Mouse (Mus musculus) C2C12 (cell line): ENCODE results near the gene Samd4b. TPM values are rescaled to one million over a fixed set of nuclear protein-coding genes. Genes with fewer than 3 reads are reported as not detected.
A peak's percentile ranks its signal among the peaks of the same experiment; 100 is the strongest.

Experiments
- H3K27me3 ChIP-seq: one replicate; pipeline ENCODE4 v1.6.1; 2011; ENCODE audit not compliant: control insufficient read depth, insufficient read depth, insufficient read length
- H3K36me3 ChIP-seq: one replicate; pipeline ENCODE4 v1.6.1; 2011; ENCODE audit not compliant: control insufficient read depth, insufficient read depth
- H3K4me3 ChIP-seq: one replicate; pipeline ENCODE4 v1.5.1; 2011; ENCODE audit warnings: mild to moderate bottlenecking, control low read depth; ENCODE audit not compliant: poor library complexity, insufficient read depth, severe bottlenecking
- H3K79me2 ChIP-seq: one replicate; pipeline ENCODE4 v1.6.1; 2011; ENCODE audit not compliant: control insufficient read depth, insufficient read depth
- H3K79me3 ChIP-seq: one replicate; pipeline ENCODE4 v1.6.1; 2011; ENCODE audit warnings: low read depth, control low read depth
- H3ac ChIP-seq: one replicate; pipeline ENCODE3; 2011; ENCODE audit warnings: low read depth; ENCODE audit not compliant: control insufficient read depth, insufficient read length
- CEBPB ChIP-seq: IDR thresholded peaks from one replicate; pipeline ENCODE4 v1.6.1; 2011; ENCODE audit warnings: low read depth, mild to moderate bottlenecking, control low read depth, moderate library complexity
- CTCF ChIP-seq: IDR thresholded peaks from one replicate; pipeline ENCODE4 v1.5.1; 2011; ENCODE audit not compliant: control insufficient read depth, insufficient read depth, insufficient read length
- FOSL1 ChIP-seq: IDR thresholded peaks from one replicate; pipeline ENCODE4 v1.8.0; 2011; ENCODE audit warnings: mild to moderate bottlenecking, low read length; ENCODE audit not compliant: poor library complexity, insufficient read depth, severe bottlenecking
- MAX ChIP-seq: IDR thresholded peaks from one replicate; pipeline ENCODE4 v1.6.1; 2011; ENCODE audit warnings: mild to moderate bottlenecking, control low read depth
- MYOD1 ChIP-seq: IDR thresholded peaks from one replicate; pipeline ENCODE4 v1.6.1; 2011; ENCODE audit warnings: low read depth; ENCODE audit not compliant: control insufficient read depth, insufficient read length
- MYOG ChIP-seq: IDR thresholded peaks from one replicate; pipeline ENCODE4 v1.6.1; 2011; ENCODE audit not compliant: control insufficient read depth, insufficient read length; ENCODE audit errors: extremely low read depth
- USF1 ChIP-seq: IDR thresholded peaks from one replicate; pipeline ENCODE4 v1.6.1; 2011; ENCODE audit warnings: low read depth, mild to moderate bottlenecking, control low read depth, moderate library complexity
- polyA plus RNA-seq: library from polyadenylated mRNA; unstranded; fragments of >200 nt; fragmentation: generic; extraction: Trizol; gene quantifications from one replicate; pipeline ENCODE4 v1.2.1, GENCODE M21; 2012; ENCODE audit warnings: missing spikeins

Gene Samd4b
- polyA plus RNA-seq, 1 experiment: 42.6 TPM

DNA sequence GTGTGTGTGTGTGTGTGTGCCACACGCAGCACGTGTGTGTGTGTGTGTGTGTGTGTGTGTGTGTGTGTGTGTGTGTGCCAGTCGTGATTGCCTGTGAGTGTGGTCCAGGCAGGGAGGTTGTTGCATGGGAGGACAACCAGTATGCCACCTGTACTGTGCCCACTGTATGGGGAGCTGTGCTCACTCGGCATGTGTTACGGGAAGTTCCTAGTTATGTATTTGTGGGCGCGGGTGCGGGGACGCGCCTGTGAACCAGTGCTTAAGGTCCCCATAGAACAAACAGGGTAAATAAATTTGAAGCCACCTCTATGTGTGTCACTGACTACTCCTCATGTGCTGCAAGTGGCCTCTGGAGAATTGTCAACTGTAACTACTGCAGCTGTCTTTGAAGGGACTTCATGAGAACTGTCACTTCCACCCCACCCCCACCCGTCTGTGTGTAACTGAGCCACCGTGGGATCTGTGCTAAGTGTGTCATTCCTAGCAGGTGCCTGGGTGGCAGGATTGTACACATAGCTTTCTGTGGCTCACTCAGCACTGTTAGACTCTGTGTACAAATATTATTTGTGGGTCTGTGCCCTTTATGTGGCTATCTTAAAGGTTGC lies 215.5 kb downstream of the Samd4b start:
- Histone ChIP-seq H3K4me3 (no peak overlapping the region), H3ac (peak overlapping the region; percentile 53), H3K79me3 (peaks cover 13% of the 10 kb centered on the region), H3K79me2 (peaks cover 16% of the 10 kb centered on the region), H3K36me3 (peaks cover 7% of the 10 kb centered on the region), H3K27me3 (no peaks in the 10 kb centered on the region)
- TF ChIP-seq MAX: no peak
- peak; percentile 48 for TF ChIP-seq MYOD1

- peak overlapping the region; percentile 29 for H3K4me3 ChIP-seq
- peak overlapping the region; percentile 62 for H3ac ChIP-seq
- peaks cover 21% of the 10 kb centered on the region for H3K79me2 ChIP-seq
- peaks cover 19% of the 10 kb centered on the region for H3K79me3 ChIP-seq
- TF ChIP-seq USF1: no peak
- no peak for TF ChIP-seq MYOG
- TF ChIP-seq CEBPB: no peak
- no peak for TF ChIP-seq CTCF
- TF ChIP-seq MAX: no peak
- no peak for TF ChIP-seq FOSL1
- no peaks in the 10 kb centered on the region for H3K27me3 ChIP-seq
- H3K36me3 ChIP-seq: peaks cover 7% of the 10 kb centered on the region
Observed at GRCm38 (mm10) chr7:28381938-28382337, 216.0 kb downstream of the Samd4b start.

- peak overlapping the region; percentile 29 for H3K4me3 ChIP-seq
- peak overlapping the region; percentile 62 for H3ac ChIP-seq
- no peaks in the 10 kb centered on the region for H3K27me3 ChIP-seq
- H3K79me2 ChIP-seq: peaks cover 28% of the 10 kb centered on the region
- peaks cover 5% of the 10 kb centered on the region for H3K36me3 ChIP-seq
- TF ChIP-seq MAX: no peak
- no peak for TF ChIP-seq MYOD1
- TF ChIP-seq CEBPB: no peak
- peaks cover 20% of the 10 kb centered on the region for H3K79me3 ChIP-seq
Observed at GRCm38 (mm10) chr7:28381017-28381790, 216.7 kb downstream of the Samd4b start.

DNA sequence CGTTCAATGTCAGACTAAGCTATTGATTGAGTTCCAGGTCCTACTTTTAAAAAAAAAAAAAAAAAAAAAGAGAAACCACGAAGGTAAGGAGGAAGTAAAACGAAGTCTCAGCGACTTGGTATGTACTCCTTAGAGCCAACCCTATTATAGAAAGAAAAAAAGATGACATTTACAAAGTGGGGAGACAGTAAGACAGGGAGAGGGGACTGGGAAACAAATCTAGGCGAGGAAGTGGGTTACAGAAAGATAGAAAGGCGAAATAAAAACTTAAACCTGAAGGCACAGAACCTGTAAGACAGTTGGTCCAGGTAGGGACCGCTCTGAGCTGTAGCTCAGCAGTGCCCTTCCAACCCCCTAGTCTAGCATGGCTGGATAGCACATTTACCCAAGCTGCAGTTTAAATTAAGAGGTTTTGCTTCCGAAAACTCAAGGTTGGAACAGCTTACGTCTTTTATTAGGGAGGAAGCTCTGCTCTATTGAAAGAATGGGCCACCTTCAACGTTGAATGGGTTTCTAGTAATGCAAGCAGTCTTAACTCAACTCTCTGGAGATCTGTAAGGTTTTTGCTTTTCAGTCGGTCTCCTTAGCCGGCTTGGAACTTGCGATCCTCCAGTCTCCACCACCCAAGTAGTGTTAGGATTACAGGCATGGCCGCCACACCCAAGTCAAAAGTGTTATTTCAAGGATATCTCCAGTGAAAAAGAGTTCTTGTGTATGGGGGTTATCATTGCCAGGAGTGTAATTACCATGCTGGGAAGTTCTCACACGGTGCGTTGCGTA lies 217.5 kb downstream of the Samd4b start, which contains the start of gene Zfp36:
Gene Zfp36, minus strand, starts transcription at position 17 of the 780 bp plus-strand sequence.
- Histone ChIP-seq H3K27me3 (no peaks in the 10 kb centered on the region), H3K79me2 (peaks cover 28% of the 10 kb centered on the region), H3ac (peak within 1 kb of the TSS; percentile 42), H3K36me3 (peaks cover 4% of the 10 kb centered on the region), H3K79me3 (peaks cover 20% of the 10 kb centered on the region), H3K4me3 (peak within 1 kb of the TSS; percentile 57)
- no peak for TF ChIP-seq MYOG
- no peak for TF ChIP-seq MAX
- no peak for TF ChIP-seq CEBPB
- no peak for TF ChIP-seq USF1
- TF ChIP-seq CTCF: no peak
- no peak for TF ChIP-seq MYOD1
- no peak for TF ChIP-seq FOSL1

GRCm38 (mm10) chr7:28378769-28379651 lies 218.9 kb downstream of the Samd4b start:
- H3K27me3 ChIP-seq: no peaks in the 10 kb centered on the region
- no peaks in the 10 kb centered on the region for H3K36me3 ChIP-seq
- peaks cover 20% of the 10 kb centered on the region for H3K79me3 ChIP-seq
- peak overlapping the region; percentile 57 for H3K4me3 ChIP-seq
- H3ac ChIP-seq: peak overlapping the region; percentile 94
- H3K79me2 ChIP-seq: peaks cover 28% of the 10 kb centered on the region
- TF ChIP-seq CEBPB (no peak), MYOD1 (no peak), CTCF (no peak), MYOG (no peak), MAX (no peak), USF1 (no peak), FOSL1 (no peak)
